Mouse (Mus musculus) kidney, adult 2 months (tissue): Measurements from ENCODE around the gene Actr6.

Experiments used
- CTCF ChIP-seq: fragments of 200-500 bp; conservative IDR thresholded peaks from 2 replicates; pipeline ENCODE4 v1.5.1; 2011; ENCODE audit warnings: low read depth, mild to moderate bottlenecking, control low read depth, low read length, moderate library complexity, mixed read lengths; ENCODE audit not compliant: insufficient read depth, insufficient read length
- POLR2A ChIP-seq: fragments of 200-500 bp; IDR thresholded peaks from one replicate; pipeline ENCODE4 v1.6.1; 2011; ENCODE audit warnings: low read depth, low read length, control low read depth

GRCm38 (mm10) chr10:89731341-89731740, 754 bp downstream of the Actr6 start:
- no peak for TF ChIP-seq CTCF
- no peak for TF ChIP-seq POLR2A
